Mouse (Mus musculus): ENCODE measurements around the gene Nolc1.
A peak's percentile ranks its signal among the peaks of the same experiment; 100 is the strongest.

Gene Nolc1

DNA sequence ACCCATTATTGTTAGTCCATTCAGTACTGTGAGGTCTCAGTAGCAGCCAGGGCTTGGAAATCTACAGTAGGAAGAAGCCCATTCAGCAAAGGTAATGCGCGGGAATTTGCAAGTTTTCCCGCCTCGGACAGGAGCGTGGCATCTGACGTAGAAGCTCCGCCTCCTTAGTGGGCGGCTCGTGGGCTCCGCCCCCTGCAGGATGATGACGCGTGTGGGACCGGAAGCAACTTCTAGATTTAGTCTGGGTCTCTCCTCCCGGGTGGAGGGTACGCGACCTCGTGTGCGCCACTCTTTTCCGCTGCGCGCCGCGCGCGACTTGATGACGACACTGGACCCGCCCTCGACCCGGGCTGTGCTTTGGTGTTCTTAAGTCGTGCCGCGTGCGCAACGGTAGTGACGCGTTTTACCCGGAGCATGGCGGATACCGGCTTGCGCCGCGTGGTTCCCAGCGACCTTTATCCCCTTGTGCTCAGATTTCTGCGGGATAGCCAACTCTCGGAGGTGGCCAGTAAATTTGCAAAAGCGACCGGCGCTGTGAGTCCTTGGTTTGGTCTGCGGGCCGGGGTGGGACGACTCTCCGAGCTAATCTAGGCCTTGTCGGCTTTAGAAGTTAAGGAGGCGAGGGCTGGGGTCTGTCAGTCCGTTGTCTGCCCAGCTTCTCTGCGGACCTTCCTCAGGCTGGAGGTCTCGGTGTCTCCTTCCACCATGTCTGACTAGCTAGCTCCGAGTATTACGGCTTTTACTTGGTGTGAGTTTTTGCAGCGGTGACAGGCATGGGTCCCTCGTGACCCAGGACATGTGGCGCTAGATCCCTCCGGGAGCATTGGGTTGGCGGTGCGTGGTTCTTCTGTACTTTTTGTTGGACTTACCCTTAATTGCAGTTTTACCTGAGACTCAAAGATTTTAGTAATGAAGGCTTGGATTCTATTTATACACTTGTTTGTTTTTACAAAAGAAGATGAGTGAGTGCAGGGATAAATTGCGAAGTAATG is at the start of gene Nolc1:
TSS of gene Nolc1 (plus strand) at position 248 of the 992 bp plus-strand sequence.
- DNase-seq (ENCODE audit: extremely low read depth, insufficient read length, low spot score): peak; percentile 100

DNA sequence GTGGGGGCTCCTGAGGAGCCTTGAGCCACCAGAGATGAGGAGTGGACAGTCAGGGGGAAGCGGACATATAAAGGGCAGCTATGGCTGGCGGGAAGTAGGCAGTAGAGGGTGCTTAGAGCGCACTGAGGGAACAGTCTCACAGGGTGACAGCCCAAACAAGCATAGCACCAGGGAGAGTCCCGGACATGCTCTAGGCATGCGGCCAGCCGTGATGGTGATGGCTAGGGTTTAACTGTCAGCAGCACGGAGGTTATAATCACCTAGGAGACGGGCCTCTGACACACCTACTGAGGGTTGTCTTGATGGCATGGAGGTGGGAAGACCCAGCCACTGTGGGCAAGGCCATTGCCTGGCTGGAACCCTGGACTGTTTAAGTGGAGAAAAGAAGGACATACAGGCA is 49.1 kb upstream of the Nolc1 start:
- DNase-seq (ENCODE audit: extremely low read depth, insufficient read length, low spot score): no peak

DNA sequence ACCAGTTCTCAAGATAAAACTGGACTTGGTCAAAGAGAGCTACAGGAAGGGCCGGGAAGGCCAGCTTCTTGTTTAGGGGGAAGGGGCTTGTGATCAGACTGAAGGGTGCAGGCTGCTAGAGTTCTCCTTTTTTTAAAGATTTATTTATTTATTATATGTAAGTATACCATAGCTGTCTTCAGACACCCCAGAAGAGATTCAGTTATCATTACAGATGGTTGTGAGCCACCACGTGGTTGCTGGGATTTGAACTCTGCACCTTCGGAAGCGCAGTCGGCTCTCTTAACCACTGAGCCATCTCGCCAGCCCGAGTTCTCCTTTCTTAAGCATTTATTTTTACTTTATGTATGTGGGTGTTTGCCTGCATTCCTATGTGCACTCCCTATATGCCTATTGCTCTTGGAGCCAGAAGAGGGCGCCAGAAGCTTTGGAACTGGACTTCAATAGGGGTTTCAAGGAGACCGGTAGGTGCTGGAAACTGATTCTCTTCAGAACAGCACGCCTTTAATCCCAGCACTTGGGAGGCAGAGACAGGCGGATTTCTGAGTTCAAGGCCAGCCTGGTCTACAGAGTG is 46.8 kb upstream of the Nolc1 start:
- DNase-seq (ENCODE audit: extremely low read depth, insufficient read length, low spot score): no peak

DNA sequence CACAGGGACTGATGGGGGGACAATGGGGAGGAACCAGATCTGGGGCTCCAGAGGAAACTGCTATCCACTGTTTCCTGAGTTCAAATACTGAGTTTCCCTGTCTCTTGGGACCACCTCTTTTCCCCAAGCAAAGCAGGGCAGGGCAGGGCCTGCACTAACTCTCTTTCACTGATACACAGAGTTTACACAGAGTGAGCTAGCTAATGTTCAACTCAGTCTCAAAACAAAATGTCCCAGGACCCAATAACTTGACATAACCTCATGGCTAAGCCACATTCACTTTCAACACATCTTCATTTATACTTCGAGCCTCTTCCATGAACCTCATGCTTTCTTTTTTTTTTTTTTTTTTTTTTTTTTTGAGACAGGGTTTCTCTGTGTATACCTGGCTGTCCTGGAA is 46.0 kb upstream of the Nolc1 start:
- no peak for DNase-seq (ENCODE audit: extremely low read depth, insufficient read length, low spot score)

- no peak for DNase-seq (ENCODE audit: extremely low read depth, insufficient read length, low spot score)
Observed at GRCm38 (mm10) chr19:46030196-46030983, 45.3 kb upstream of the Nolc1 start.

- DNase-seq (ENCODE audit: extremely low read depth, insufficient read length, low spot score): no peak
Observed at GRCm38 (mm10) chr19:46031689-46032432, 43.8 kb upstream of the Nolc1 start.

- no peak for DNase-seq (ENCODE audit: extremely low read depth, insufficient read length, low spot score)
Observed at GRCm38 (mm10) chr19:46032731-46033510, 42.7 kb upstream of the Nolc1 start.

DNA sequence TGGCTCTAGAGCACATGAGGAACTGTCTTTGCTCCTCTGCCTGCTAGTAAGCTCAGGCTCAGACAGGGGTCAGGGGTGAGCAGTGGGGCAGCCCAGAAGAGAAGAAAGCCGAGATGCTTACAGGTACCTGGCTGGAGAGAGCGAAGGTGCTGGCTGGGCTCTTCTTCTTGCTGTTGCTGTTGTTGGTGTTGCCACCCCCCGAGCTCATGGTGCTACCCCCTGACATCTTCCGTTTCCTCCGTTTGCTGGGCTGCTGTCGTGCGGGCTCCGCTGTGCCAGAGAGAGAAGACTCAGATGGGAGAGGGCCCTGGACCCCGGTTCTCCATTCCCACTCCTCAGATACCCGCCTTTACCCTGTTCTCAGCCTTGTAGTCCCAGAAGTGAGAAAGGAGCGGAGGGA is 41.8 kb upstream of the Nolc1 start:
- no peak for DNase-seq (ENCODE audit: extremely low read depth, insufficient read length, low spot score)

DNA sequence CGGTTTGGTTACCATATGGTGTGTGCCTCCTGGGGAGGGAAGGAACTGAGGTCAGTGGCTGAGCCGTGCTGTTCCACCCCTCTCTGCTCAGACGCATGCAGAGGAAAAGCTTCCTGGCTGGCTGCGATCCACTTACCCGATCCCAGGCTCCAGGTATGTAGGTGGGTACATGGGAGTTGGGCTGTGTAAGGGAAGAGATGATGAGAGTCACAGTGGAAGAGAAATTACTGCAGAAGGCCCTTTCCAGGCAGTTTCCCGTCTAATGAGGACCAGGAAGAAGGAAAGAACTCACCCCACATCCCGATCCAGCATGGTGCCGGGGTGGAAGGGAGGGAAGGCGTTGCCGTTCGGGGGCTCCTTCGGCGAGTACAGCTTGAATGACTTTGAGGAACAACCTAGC is 39.7 kb upstream of the Nolc1 start:
- DNase-seq (ENCODE audit: extremely low read depth, insufficient read length, low spot score): no peak

DNA sequence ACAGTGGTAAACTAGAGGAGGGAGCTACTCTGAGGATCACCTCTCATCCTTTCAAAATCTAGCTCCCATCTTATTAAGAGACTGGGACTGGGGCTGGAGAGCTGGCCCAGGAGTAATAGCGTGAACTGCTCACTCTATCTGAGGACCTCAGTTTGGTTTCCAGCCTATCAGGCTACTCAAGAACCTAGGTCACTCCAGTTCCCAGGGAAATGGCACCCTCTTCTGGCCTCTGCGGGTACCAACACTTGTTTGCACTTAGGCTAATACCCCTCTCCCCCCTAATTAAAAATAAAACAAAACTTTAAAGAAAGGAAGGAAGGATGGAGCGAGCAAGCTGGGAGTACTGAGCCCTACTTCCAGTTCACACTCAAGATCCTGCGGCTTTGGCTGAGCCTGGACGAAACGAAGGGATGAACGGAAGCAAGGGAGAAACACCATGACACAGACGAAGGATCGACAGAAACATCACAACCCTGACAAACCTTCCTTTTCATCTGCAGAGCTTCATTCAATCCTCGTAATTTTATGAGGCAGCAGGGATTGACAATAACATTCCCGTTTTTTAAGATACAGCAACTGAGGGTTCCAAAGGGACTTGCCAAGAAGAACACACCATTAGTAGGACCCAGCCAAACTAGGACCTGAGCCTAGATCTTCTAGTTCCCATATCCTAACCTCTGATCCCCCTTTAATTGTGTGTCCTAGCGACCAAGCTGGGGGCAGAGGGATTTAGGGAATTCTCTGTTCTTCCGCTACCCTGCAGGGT is 39.0 kb upstream of the Nolc1 start:
- DNase-seq (ENCODE audit: extremely low read depth, insufficient read length, low spot score): no peak

- no peak for DNase-seq (ENCODE audit: extremely low read depth, insufficient read length, low spot score)
Observed at GRCm38 (mm10) chr19:46037243-46037924, 38.3 kb upstream of the Nolc1 start.

GRCm38 (mm10) chr19:46037925-46038850 is 37.5 kb upstream of the Nolc1 start:
- DNase-seq (ENCODE audit: extremely low read depth, insufficient read length, low spot score): no peak

DNA sequence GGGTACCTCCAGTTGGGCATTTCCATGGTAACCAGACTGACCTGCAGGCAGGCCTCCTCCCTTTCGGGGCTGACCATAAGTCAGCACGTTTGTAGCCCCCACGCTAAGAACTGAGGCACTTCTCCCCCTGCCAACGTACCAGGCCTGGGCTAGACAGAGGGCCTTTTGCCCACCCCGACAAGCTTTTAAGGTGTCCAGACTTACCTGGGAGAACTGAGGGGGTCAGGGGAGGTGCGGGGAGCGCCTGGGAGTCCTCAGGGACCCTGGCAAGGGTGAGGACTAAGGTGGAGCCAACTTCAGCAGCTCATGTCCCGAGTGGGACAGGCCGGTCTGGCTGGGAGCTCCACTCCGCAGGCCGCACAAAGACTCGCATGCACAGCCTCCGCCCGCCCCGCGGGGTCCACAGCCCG is 36.8 kb upstream of the Nolc1 start:
- peak; percentile 56 for DNase-seq (ENCODE audit: extremely low read depth, insufficient read length, low spot score)

GRCm38 (mm10) chr19:46039478-46039877 is 36.2 kb upstream of the Nolc1 start:
- DNase-seq (ENCODE audit: extremely low read depth, insufficient read length, low spot score): peak; percentile 87

DNA sequence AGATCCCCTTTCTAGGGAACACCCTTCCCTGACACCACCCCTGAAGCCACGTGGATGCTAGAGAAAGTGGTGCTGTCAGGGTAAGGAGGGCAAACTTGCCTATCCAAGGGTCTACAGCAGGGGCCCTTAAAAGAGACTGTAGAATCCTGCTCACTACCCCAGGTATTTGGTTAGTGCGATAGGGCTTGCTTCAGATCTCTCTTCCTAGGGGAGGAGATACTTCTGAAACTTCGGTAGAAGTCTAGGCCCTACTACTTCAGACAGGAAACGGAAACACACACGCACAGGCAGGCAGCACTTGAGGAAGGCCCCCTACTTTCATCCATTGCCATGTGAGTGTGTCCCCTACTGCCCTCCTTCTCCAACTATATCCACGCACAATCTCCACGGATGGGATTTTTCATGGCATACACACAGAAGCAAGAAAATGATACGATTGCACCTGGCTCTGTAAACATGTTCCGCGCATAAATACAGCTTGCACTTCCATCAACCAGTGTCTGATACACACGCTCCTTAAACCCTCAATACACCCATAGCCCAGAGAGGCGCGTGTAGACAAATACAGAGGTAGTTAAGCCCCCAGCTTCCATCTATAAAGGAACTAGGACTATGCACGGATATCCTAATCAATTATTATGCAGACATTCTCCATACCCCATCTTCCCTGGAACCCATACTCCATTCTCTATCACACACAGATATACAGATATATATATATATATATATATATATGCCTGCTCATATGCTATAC is 35.3 kb upstream of the Nolc1 start:
- DNase-seq (ENCODE audit: extremely low read depth, insufficient read length, low spot score): no peak

GRCm38 (mm10) chr19:46041299-46041932 is 34.2 kb upstream of the Nolc1 start:
- DNase-seq (ENCODE audit: extremely low read depth, insufficient read length, low spot score): no peak

All from 3134 (cell line).